In genomic region chr1:91051461-91052094, GRCm38 (mm10) we compare ENCODE assay signal across 12 mouse cellular contexts. TPM values are rescaled to one million over a fixed set of nuclear protein-coding genes. Genes with fewer than 3 reads are reported as not detected.
DNase-seq lines count a peak whose midpoint lies in the region; TF ChIP-seq lines count a peak whose summit lies in the region.
"Had no signal": no experiment of that assay in that cellular context is flagged by ENCODE, and none has a peak within 500 bp of the region (broad histone marks: within the 10 kb centered on the region; RNA-seq: fewer than 3 reads in every experiment).

No protein-coding gene starts in this region.

- no peak for TF ChIP-seq POLR2A in myocyte (IDR thresholded peaks at IDR 0.05; ENCODE audit: insufficient read length, low read depth)

- peak overlapping the region; percentile 13; the same call in 1 of the 2 replicates for H3K27ac ChIP-seq in heart, embryonic 10.5 days
- H3K27ac ChIP-seq in left cerebral cortex, adult 2 months = peak overlapping the region; percentile 53; the same call in 1 of the 2 replicates
- H3K27ac ChIP-seq: forebrain, embryonic 13.5 days had no signal

- TF ChIP-seq CTCF in left cerebral cortex, adult 2 months (IDR thresholded peaks at IDR 0.05) = no peak

- 69% methylated on average over 8 of the region's 8 CpGs for WGBS in heart, embryonic 10.5 days

- H3K4me2 ChIP-seq in myocyte (ENCODE audit: low read depth) = peak overlapping the region; percentile 95

- no peaks in the 10 kb centered on the region for H3K9me3 ChIP-seq in heart, embryonic 10.5 days
- H3K9me3 ChIP-seq: forebrain, embryonic 13.5 days had no signal

- no peak for DNase-seq in heart, embryonic 10.5 days (ENCODE audit: low spot score)
- DNase-seq in heart, postnatal 36 days = no peak
- DNase-seq in left cerebral cortex, adult 2 months (ENCODE audit: extremely low spot score in 1 of 2, low spot score in 2 of 2) = no peak
- DNase-seq in left cerebral cortex, adult 18-20 months (ENCODE audit: low spot score in 2 of 2) = no peak
- DNase-seq in induced T-regulatory cell, adult 2 months (ENCODE audit: low read depth) = peak; percentile 32
- DNase-seq in urinary bladder, postnatal 14 days (ENCODE audit: low spot score) = no peak
- DNase-seq in layer of hippocampus, adult 8-10 months (ENCODE audit: low spot score in 2 of 2) = no peak
- DNase-seq: adrenal gland, adult 8-10 months; heart, adult 2 months; kidney, adult 8-10 months had no signal

- H3K27me3 ChIP-seq in heart, embryonic 10.5 days (ENCODE audit: insufficient read depth, poor library complexity, severe bottlenecking) = no peaks in the 10 kb centered on the region
- H3K27me3 ChIP-seq in myocyte (ENCODE audit: control insufficient read depth, insufficient read depth, insufficient read length) = no peaks in the 10 kb centered on the region

- H3K4me1 ChIP-seq in heart, embryonic 10.5 days = peaks cover 76% of the 10 kb centered on the region

- no peak overlapping the region for H3K4me3 ChIP-seq in heart, embryonic 10.5 days
- H3K4me3 ChIP-seq in left cerebral cortex, adult 2 months = no peak overlapping the region
- H3K4me3 ChIP-seq in myocyte = peak overlapping the region; percentile 95

- intact Hi-C loops in heart, postnatal 36 days (cut with DNase I) = loop anchor here (2.0 to 5.0 kb wide), 2 partner anchors 34 to 53 kb away; partner anchors contain the start of gene Lrrfip1
- intact Hi-C loops in left cerebral cortex, adult 2 months (cut with DNase I) = no loop called here

- H3K36me3 ChIP-seq in heart, embryonic 10.5 days = no peaks in the 10 kb centered on the region
- no peaks in the 10 kb centered on the region for H3K36me3 ChIP-seq in myocyte (ENCODE audit: control insufficient read depth, insufficient read depth)

- peaks cover 79% of the 10 kb centered on the region for H3K79me2 ChIP-seq in myocyte (ENCODE audit: control insufficient read depth, insufficient read depth)

- H3ac ChIP-seq in myocyte (ENCODE audit: control insufficient read depth, insufficient read length) = no peak overlapping the region

TF ChIP-seq in myocyte, 11 proteins besides CTCF, POLR2A, EP300 and RAD21:
- TF ChIP-seq REST (IDR thresholded peaks at IDR 0.05; ENCODE audit: insufficient read depth, insufficient read length) = no peak
- TF ChIP-seq TCF12 (IDR thresholded peaks at IDR 0.05; ENCODE audit: insufficient read depth, poor library complexity, severe bottlenecking) = no peak
- TF ChIP-seq MYOG (IDR thresholded peaks at IDR 0.05; ENCODE audit: control insufficient read depth in 1 of 3, insufficient read depth in 1 of 3, insufficient read length in 2 of 3, low read depth in 2 of 3) = no peak
- no peak for TF ChIP-seq TCF3 (IDR thresholded peaks at IDR 0.05; ENCODE audit: insufficient read length, low read depth)
- no peak for TF ChIP-seq MAX (IDR thresholded peaks at IDR 0.05; ENCODE audit: low read depth)
- TF ChIP-seq MYOD1 (IDR thresholded peaks at IDR 0.05; ENCODE audit: control insufficient read depth in 1 of 3, insufficient read length in 2 of 3, low read depth in 2 of 3) = no peak
- TF ChIP-seq POLR2AphosphoS2 (IDR thresholded peaks at IDR 0.05; ENCODE audit: insufficient read length, low read depth) = no peak

RNA-seq across cellular contexts. Expression of gene Lrrfip1, which starts 53.0 kb away (rescaled TPM):
- 91.6 and 129 TPM in 2 replicates for polyA plus RNA-seq in heart, embryonic 10.5 days (2016; fragmentation: Nextera tagmentation; extraction: Ambion mirVana)
- 10 to 100 TPM; 69.1 to 80.9 TPM for total RNA-seq in heart, postnatal 36 days (2021)
- total RNA-seq in left cerebral cortex, adult 2 months (2021) = 10 to 100 TPM; 71.4 to 75.1 TPM
- 10 to 100 TPM; 71.0 to 74.6 TPM for total RNA-seq in left cerebral cortex, adult 18-20 months (2021)
- 83.3 TPM for polyA plus RNA-seq in myocyte (2012; fragmentation: generic; extraction: Trizol)
- total RNA-seq in layer of hippocampus, adult 8-10 months (2022) = 10 to 100 TPM; 66.2 to 83.0 (median 73.9) TPM
